9 mouse cellular contexts compared by ENCODE assay signal in the genomic region with DNA sequence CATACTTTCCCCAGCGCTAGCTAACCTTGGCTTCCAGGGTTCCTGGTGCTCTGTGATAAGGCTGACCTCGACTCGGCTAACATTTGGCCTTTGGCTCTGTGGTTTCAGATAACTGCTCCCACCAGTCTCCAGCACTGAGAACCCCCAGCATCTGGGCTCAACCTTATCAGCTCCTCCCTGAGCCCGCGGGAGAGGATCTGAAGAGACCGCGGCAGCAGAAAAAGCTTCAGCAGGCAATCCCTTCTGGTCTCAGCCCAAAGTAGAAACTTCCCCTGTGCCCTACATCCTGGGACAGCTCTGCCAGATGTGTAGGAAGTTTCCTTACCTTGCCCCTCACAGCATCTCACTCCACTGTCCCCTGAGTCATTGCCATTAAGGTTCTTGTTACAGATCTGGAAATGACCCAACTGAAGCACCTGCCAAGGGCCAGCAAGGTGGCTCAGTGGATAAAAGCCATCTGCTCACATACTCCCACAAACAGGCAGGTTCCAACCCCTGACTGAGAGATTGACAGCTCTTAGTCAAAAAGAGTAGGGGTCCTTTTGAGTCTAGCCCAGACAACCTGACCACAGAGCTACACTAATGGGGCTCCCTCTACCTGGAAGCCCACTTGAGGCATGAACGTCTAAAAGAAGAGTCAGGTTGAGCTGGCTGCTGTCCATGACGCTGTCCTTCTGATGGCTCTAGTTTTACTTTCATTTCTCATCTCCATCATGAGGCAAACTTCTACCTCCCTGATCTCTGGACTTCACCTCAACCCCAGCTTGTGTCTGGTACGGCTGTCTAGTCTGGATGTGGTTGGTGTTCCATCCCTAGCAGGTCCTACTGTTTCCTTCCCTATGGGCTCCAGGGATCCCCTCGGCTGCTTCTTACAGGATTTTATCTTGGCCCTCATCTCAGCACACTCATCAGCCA. TPM values are rescaled to one million over a fixed set of nuclear protein-coding genes. Genes with fewer than 3 reads are reported as not detected.
DNase-seq lines count a peak whose midpoint lies in the region; ATAC-seq and TF ChIP-seq lines count a peak whose summit lies in the region.
"Had no signal": no experiment of that assay in that cellular context is flagged by ENCODE, and none has a peak within 500 bp of the region (broad histone marks: within the 10 kb centered on the region; RNA-seq: fewer than 3 reads in every experiment).

No protein-coding gene starts in this region.

- no peaks in the 10 kb centered on the region for H3K27me3 ChIP-seq in kidney, embryonic 15.5 days

- no peak overlapping the region for H3K27ac ChIP-seq in kidney, embryonic 15.5 days
- H3K27ac ChIP-seq in bone marrow, adult 2 months (ENCODE audit: control insufficient read depth, insufficient read depth, low read depth, low read length, poor library complexity): peak overlapping the region; percentile 92

- TF ChIP-seq CTCF in bone marrow, adult 2 months (IDR thresholded peaks at IDR 0.05; ENCODE audit: control insufficient read depth, insufficient read depth, low read length): no peak

- TF ChIP-seq POLR2A in bone marrow, adult 2 months (IDR thresholded peaks at IDR 0.05; ENCODE audit: borderline replicate concordance, control insufficient read depth, low read depth, low read length): no peak

- no peaks in the 10 kb centered on the region for H3K36me3 ChIP-seq in kidney, embryonic 15.5 days

- H3K4me2 ChIP-seq in kidney, embryonic 15.5 days: no peak overlapping the region

- no peaks in the 10 kb centered on the region for H3K9me3 ChIP-seq in kidney, embryonic 15.5 days (replicated peaks)

- peak; percentile 75; the same call in 1 of the 2 replicates for ATAC-seq in kidney, embryonic 15.5 days (replicated peaks; ENCODE audit: low FRiP score)

- H3K4me1 ChIP-seq in kidney, embryonic 15.5 days: no peaks in the 10 kb centered on the region
- peaks cover 7% of the 10 kb centered on the region for H3K4me1 ChIP-seq in bone marrow, adult 2 months (ENCODE audit: control insufficient read depth, insufficient read depth, low read length)

- 66% methylated on average over 11 of the region's 11 CpGs for WGBS in kidney, embryonic 15.5 days
- WGBS in bone marrow, adult 2 months: 10% methylated on average over 11 of the region's 11 CpGs

- no peak for DNase-seq in kidney, postnatal 36 days
- DNase-seq in induced T-regulatory cell, adult 2 months (ENCODE audit: low read depth): peak; percentile 93
- peak; percentile 22 to 46 for DNase-seq in spleen, postnatal 14 days (ENCODE audit: low spot score in 2 of 2)
- no peak for DNase-seq in kidney, adult 8-10 months
- no peak for DNase-seq in layer of hippocampus, postnatal 10 days (ENCODE audit: low spot score in 2 of 2)
- no peak for DNase-seq in left cerebral cortex, adult 11 months (ENCODE audit: low spot score)
- DNase-seq: layer of hippocampus, postnatal 36 days had no signal

- H3K4me3 ChIP-seq in kidney, embryonic 15.5 days (replicated peaks): no peak overlapping the region
- H3K4me3 ChIP-seq in bone marrow, adult 2 months (replicated peaks; ENCODE audit: control insufficient read depth, low read depth, low read length): peak overlapping the region; percentile 59

- no peak overlapping the region for H3K9ac ChIP-seq in kidney, embryonic 15.5 days

RNA-seq across cellular contexts. Expression of gene Zc3hav1, which starts 12.4 kb away (rescaled TPM):
- polyA plus RNA-seq in kidney, embryonic 15.5 days (2015; fragmentation: Nextera tagmentation; extraction: Ambion mirVana): 4.6 and 5.1 TPM in 2 replicates
- polyA plus RNA-seq in bone marrow, adult 2 months (2011; ENCODE audit: insufficient read depth, insufficient read length, low replicate concordance, missing spikeins): 45.5 and 46.8 TPM in 2 replicates
- 1 to 10 TPM; 3.0 to 3.1 TPM for total RNA-seq in layer of hippocampus, postnatal 10 days (2021)

RNA-seq across cellular contexts. Expression of gene Ttc26, which starts 39.3 kb away (rescaled TPM):
- 9.4 and 10.0 TPM in 2 replicates for polyA plus RNA-seq in kidney, embryonic 15.5 days (2015; fragmentation: Nextera tagmentation; extraction: Ambion mirVana)
- polyA plus RNA-seq in bone marrow, adult 2 months (2011; ENCODE audit: insufficient read depth, insufficient read length, low replicate concordance, missing spikeins): 0.61 and 1.2 TPM in 2 replicates
- 10 to 100 TPM in 1 of 2 experiments, 1 to 10 TPM in 1; 9.8 to 10.1 TPM for total RNA-seq in layer of hippocampus, postnatal 10 days (2021)

RNA-seq across cellular contexts. Expression of gene Zc3hav1l, which starts 42.9 kb away (rescaled TPM):
- polyA plus RNA-seq in kidney, embryonic 15.5 days (2015; fragmentation: Nextera tagmentation; extraction: Ambion mirVana): 9.9 TPM in 2 replicates
- 0.93 and 2.2 TPM in 2 replicates for polyA plus RNA-seq in bone marrow, adult 2 months (2011; ENCODE audit: insufficient read depth, insufficient read length, low replicate concordance, missing spikeins)
- total RNA-seq in layer of hippocampus, postnatal 10 days (2021): 1 to 10 TPM; 3.6 to 4.1 TPM

Comparison
In these comparisons a context has a peak if more than half of its experiments do, and no peak if none do; other contexts are left out.
1. DNase-seq: peak in induced T-regulatory cell, adult 2 months (single experiment) and spleen, postnatal 14 days (2 of 2); none in kidney, postnatal 36 days (0 of 2), kidney, adult 8-10 months (0 of 2), layer of hippocampus, postnatal 10 days (0 of 2) and left cerebral cortex, adult 11 months (single experiment).